7 mouse cellular contexts compared by ENCODE assay signal in the genomic region with DNA sequence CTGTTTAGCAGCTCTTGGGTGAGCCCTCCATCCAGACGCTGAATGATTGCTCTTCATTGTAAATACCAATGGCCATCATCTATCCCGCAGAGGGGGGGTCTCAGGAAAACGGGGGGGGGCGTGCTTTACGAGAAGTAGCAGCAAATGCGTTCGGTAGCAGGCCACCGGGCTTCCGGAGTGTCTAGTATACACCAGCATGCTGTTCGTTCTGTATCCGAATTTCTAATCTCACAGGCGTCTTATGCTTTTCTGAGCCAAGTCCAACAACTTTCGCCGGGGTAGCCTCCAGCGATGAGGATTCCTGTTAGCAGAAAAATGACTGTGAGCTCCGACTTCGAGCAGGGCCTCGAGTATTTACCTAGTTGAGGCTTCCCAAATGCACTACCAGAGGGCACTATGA.
DNase-seq lines count a peak whose midpoint lies in the region; ATAC-seq and TF ChIP-seq lines count a peak whose summit lies in the region.

No protein-coding gene starts in this region.

- ATAC-seq in embryonic facial prominence, embryonic 15.5 days (ENCODE audit: insufficient number of reproducible peaks, low FRiP score, low TSS enrichment, low read depth): no peak
- ATAC-seq in liver, embryonic 11.5 days (replicated peaks; ENCODE audit: low FRiP score): no peak

- WGBS in embryonic facial prominence, embryonic 15.5 days: 2% methylated on average over 18 of the region's 18 CpGs
- 18% methylated on average over 18 of the region's 18 CpGs for WGBS in liver, embryonic 11.5 days

- H3K9me3 ChIP-seq in E14TG2a.4 (ENCODE audit: low read length): no peaks in the 10 kb centered on the region
- no peaks in the 10 kb centered on the region for H3K9me3 ChIP-seq in embryonic facial prominence, embryonic 15.5 days (replicated peaks)
- H3K9me3 ChIP-seq in liver, embryonic 11.5 days (ENCODE audit: control insufficient read depth, low read length): no peaks in the 10 kb centered on the region

- no peak for TF ChIP-seq CTCF in E14TG2a.4 (conservative IDR thresholded peaks at IDR 0.05; ENCODE audit: low read length)

- peaks cover 57% of the 10 kb centered on the region for H3K4me1 ChIP-seq in E14TG2a.4 (replicated peaks; ENCODE audit: low read depth, low read length)
- peaks cover 27% of the 10 kb centered on the region for H3K4me1 ChIP-seq in embryonic facial prominence, embryonic 15.5 days
- H3K4me1 ChIP-seq in liver, embryonic 11.5 days (replicated peaks; ENCODE audit: control insufficient read depth, insufficient read depth, low read length): peaks cover 8% of the 10 kb centered on the region; the same call in 1 of the 2 replicates

- no peak overlapping the region for H3K9ac ChIP-seq in embryonic facial prominence, embryonic 15.5 days
- no peak overlapping the region for H3K9ac ChIP-seq in liver, embryonic 11.5 days (ENCODE audit: low read depth, low read length)

- H3K36me3 ChIP-seq in E14TG2a.4 (ENCODE audit: insufficient read depth, low read length): no peaks in the 10 kb centered on the region
- no peaks in the 10 kb centered on the region for H3K36me3 ChIP-seq in embryonic facial prominence, embryonic 15.5 days
- H3K36me3 ChIP-seq in liver, embryonic 11.5 days (ENCODE audit: control insufficient read depth, insufficient read depth, low read length): no peaks in the 10 kb centered on the region

- peak overlapping the region; percentile 86 for H3K27ac ChIP-seq in embryonic facial prominence, embryonic 15.5 days (replicated peaks)
- no peak overlapping the region for H3K27ac ChIP-seq in liver, embryonic 11.5 days (ENCODE audit: low read depth, low read length)

- H3K4me3 ChIP-seq in E14TG2a.4 (replicated peaks; ENCODE audit: low read length): 0 out of 2 replicates have a peak overlapping the region, but pooled peaks have one; percentile 26
- H3K4me3 ChIP-seq in embryonic facial prominence, embryonic 15.5 days (replicated peaks): peak overlapping the region; percentile 36
- peak overlapping the region; percentile 15; the same call in 1 of the 2 replicates for H3K4me3 ChIP-seq in liver, embryonic 11.5 days (ENCODE audit: low read depth, low read length)

- H3K4me2 ChIP-seq in embryonic facial prominence, embryonic 15.5 days (replicated peaks): peak overlapping the region; percentile 55
- H3K4me2 ChIP-seq in liver, embryonic 11.5 days: peak overlapping the region; percentile 66

- H3K27me3 ChIP-seq in E14TG2a.4 (ENCODE audit: insufficient read depth, low read length): peaks cover 45% of the 10 kb centered on the region
- H3K27me3 ChIP-seq in embryonic facial prominence, embryonic 15.5 days: no peaks in the 10 kb centered on the region
- peaks cover 18% of the 10 kb centered on the region for H3K27me3 ChIP-seq in liver, embryonic 11.5 days (replicated peaks; ENCODE audit: control insufficient read depth, insufficient read depth, low read length)

- peak; percentile 46 for DNase-seq in Muller cell, postnatal 12 days (ENCODE audit: inconsistent ontology term)
- DNase-seq in heart, postnatal 4 days: peak; percentile 24
- DNase-seq in liver, embryonic 11.5 days (ENCODE audit: low spot score): no peak
- peak; percentile 54 for DNase-seq in neural tube, embryonic 10.5 days (ENCODE audit: extremely low spot score, low spot score)
- no peak for DNase-seq in urinary bladder, adult 18-20 months (ENCODE audit: low spot score in 2 of 2)

Comparison
In these comparisons a context has a peak if more than half of its experiments do, and no peak if none do; other contexts are left out.
1. DNase-seq: peak in Muller cell, postnatal 12 days (single experiment), heart, postnatal 4 days (single experiment) and neural tube, embryonic 10.5 days (single experiment); none in liver, embryonic 11.5 days (single experiment) and urinary bladder, adult 18-20 months (0 of 2).
2. Peak in every context shown above with its lines, with median percentiles within 50 percentile points of each other: H3K4me3 ChIP-seq.